8 mouse cellular contexts compared by ENCODE assay signal in the genomic region with DNA sequence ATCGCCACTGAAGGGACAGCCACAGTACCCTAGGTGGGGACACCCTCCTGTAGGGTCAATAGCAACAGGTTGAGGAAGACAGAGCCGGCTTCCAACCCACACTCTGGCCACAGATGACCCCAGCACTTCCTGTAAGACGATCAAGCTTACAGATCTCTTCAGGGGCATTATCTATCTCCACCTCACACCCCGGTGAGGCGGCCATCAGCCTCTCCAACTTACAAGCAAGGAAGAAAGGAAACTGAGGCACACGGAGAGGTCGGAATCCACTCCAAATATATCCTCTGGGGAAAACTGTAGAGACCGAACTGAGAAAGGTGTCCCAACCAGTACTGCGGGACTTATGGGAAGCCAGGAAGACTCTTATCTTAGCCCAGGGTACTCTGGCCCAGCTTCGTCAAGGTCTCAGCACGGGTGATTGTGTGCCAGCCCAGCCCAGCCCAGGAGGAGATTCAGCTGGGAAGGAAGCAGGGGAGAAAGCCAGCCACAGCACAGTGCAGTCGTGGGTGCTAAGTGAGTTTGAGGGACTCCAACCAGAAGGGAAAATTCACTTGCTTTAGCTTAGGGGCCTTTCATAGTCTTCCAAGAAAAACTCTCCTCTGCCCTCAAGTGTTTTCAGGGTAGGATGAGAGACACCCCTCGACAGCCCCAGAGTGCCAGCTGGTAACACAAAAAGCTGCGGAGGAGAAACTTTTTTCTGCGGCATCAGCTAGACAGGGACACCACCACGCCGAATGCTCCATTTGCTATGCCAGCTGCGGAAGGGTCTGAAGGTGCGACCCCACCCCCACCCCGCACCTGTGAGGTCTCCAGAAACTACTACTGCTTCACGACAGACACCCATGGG. TPM values are rescaled to one million over a fixed set of nuclear protein-coding genes. Genes with fewer than 3 reads are reported as not detected.
DNase-seq lines count a peak whose midpoint lies in the region; ATAC-seq lines count a peak whose summit lies in the region.

No protein-coding gene starts in this region.

- H3K27ac ChIP-seq in neural tube, embryonic 11.5 days (ENCODE audit: low read depth, low read length): no peak overlapping the region; the same call in 1 of the 2 replicates
- H3K27ac ChIP-seq in intestine, embryonic 15.5 days: no peak overlapping the region
- peak overlapping the region; percentile 94 for H3K27ac ChIP-seq in neural tube, embryonic 15.5 days (replicated peaks)

- peak; percentile 29 for DNase-seq in cerebellum, adult 11 months
- no peak for DNase-seq in cerebellum, postnatal 4 days (ENCODE audit: low spot score in 2 of 2)
- DNase-seq in neural tube, embryonic 11.5 days (ENCODE audit: low spot score): no peak
- DNase-seq in neural tube, embryonic 10.5 days (ENCODE audit: extremely low spot score, low spot score): no peak
- no peak for DNase-seq in ovary, postnatal 14 days (ENCODE audit: low spot score)

- no peaks in the 10 kb centered on the region for H3K9me3 ChIP-seq in neural tube, embryonic 11.5 days (ENCODE audit: control insufficient read depth, low read length)
- H3K9me3 ChIP-seq in intestine, embryonic 15.5 days: no peaks in the 10 kb centered on the region
- H3K9me3 ChIP-seq in neural tube, embryonic 15.5 days (replicated peaks): no peaks in the 10 kb centered on the region

- H3K4me1 ChIP-seq in neural tube, embryonic 11.5 days (ENCODE audit: control insufficient read depth, insufficient read depth, low read length): peaks cover 60% of the 10 kb centered on the region
- peaks cover 72% of the 10 kb centered on the region for H3K4me1 ChIP-seq in intestine, embryonic 15.5 days (replicated peaks)
- H3K4me1 ChIP-seq in neural tube, embryonic 15.5 days: peaks cover 82% of the 10 kb centered on the region

- H3K27me3 ChIP-seq in neural tube, embryonic 11.5 days (ENCODE audit: control insufficient read depth, insufficient read depth, low read length): no peaks in the 10 kb centered on the region
- no peaks in the 10 kb centered on the region for H3K27me3 ChIP-seq in intestine, embryonic 15.5 days (replicated peaks)
- no peaks in the 10 kb centered on the region for H3K27me3 ChIP-seq in neural tube, embryonic 15.5 days (replicated peaks)

- 4% methylated on average over 21 of the region's 21 CpGs for WGBS in neural tube, embryonic 11.5 days
- 7% methylated on average over 21 of the region's 21 CpGs for WGBS in intestine, embryonic 15.5 days
- WGBS in neural tube, embryonic 15.5 days: 3% methylated on average over 21 of the region's 21 CpGs

- ATAC-seq in neural tube, embryonic 11.5 days (ENCODE audit: insufficient read depth, low FRiP score, low TSS enrichment): no peak
- no peak for ATAC-seq in intestine, embryonic 15.5 days
- ATAC-seq in neural tube, embryonic 15.5 days (ENCODE audit: low FRiP score): no peak
- ATAC-seq in erythroid progenitor cell, adult 5-6 weeks (replicated peaks; ENCODE audit: low FRiP score, poor library complexity, severe bottlenecking): no peak

- H3K4me3 ChIP-seq in neural tube, embryonic 11.5 days (ENCODE audit: low read depth, low read length): peak overlapping the region; percentile 94
- H3K4me3 ChIP-seq in intestine, embryonic 15.5 days (replicated peaks): peak overlapping the region; percentile 89
- peak overlapping the region; percentile 86 for H3K4me3 ChIP-seq in neural tube, embryonic 15.5 days (replicated peaks)

- peak overlapping the region; percentile 93 for H3K9ac ChIP-seq in neural tube, embryonic 11.5 days (ENCODE audit: low read length)
- peak overlapping the region; percentile 86 for H3K9ac ChIP-seq in intestine, embryonic 15.5 days
- H3K9ac ChIP-seq in neural tube, embryonic 15.5 days (replicated peaks): peak overlapping the region; percentile 82

- peak overlapping the region; percentile 96 for H3K4me2 ChIP-seq in neural tube, embryonic 11.5 days (ENCODE audit: low read depth)
- peak overlapping the region; percentile 96 for H3K4me2 ChIP-seq in intestine, embryonic 15.5 days (replicated peaks)
- H3K4me2 ChIP-seq in neural tube, embryonic 15.5 days: peak overlapping the region; percentile 95

- H3K36me3 ChIP-seq in neural tube, embryonic 11.5 days (ENCODE audit: control insufficient read depth, insufficient read depth, low read length): 0 out of 2 replicates have a peak, but pooled peaks cover 2% of the 10 kb centered on the region
- H3K36me3 ChIP-seq in intestine, embryonic 15.5 days: no peaks in the 10 kb centered on the region
- no peaks in the 10 kb centered on the region for H3K36me3 ChIP-seq in neural tube, embryonic 15.5 days

RNA-seq across cellular contexts. Expression of a gene that starts 1.5 kb away (rescaled TPM):
- polyA plus RNA-seq in neural tube, embryonic 11.5 days (2014; fragmentation: Nextera tagmentation; extraction: Ambion mirVana): 18.9 and 20.3 TPM in 2 replicates
- polyA plus RNA-seq in intestine, embryonic 15.5 days (2015; fragmentation: Nextera tagmentation; extraction: Ambion mirVana): 8.7 and 9.3 TPM in 2 replicates
- 10.5 and 11.9 TPM in 2 replicates for polyA plus RNA-seq in neural tube, embryonic 15.5 days (2015; fragmentation: Nextera tagmentation; extraction: Ambion mirVana)
- total RNA-seq in erythroid progenitor cell, adult 5-6 weeks (2015; ENCODE audit: low replicate concordance): not detected in 2 replicates
- 0.64 and 6.3 TPM in 2 replicates for total RNA-seq in erythroid progenitor cell, adult 5-6 weeks (2017; ENCODE audit: low replicate concordance)

RNA-seq across cellular contexts. Expression of a gene that starts 32.4 kb away (rescaled TPM):
- 1.0 TPM in 2 replicates for polyA plus RNA-seq in neural tube, embryonic 11.5 days (2014; fragmentation: Nextera tagmentation; extraction: Ambion mirVana)
- 0.55 and 0.69 TPM in 2 replicates for polyA plus RNA-seq in intestine, embryonic 15.5 days (2015; fragmentation: Nextera tagmentation; extraction: Ambion mirVana)
- 2.7 and 3.2 TPM in 2 replicates for polyA plus RNA-seq in neural tube, embryonic 15.5 days (2015; fragmentation: Nextera tagmentation; extraction: Ambion mirVana)
- not detected in 2 replicates for total RNA-seq in erythroid progenitor cell, adult 5-6 weeks (2015; ENCODE audit: low replicate concordance)
- total RNA-seq in erythroid progenitor cell, adult 5-6 weeks (2017; ENCODE audit: low replicate concordance): not detected in 2 replicates
